Mouse (Mus musculus): ENCODE measurements around the gene Galp.
"Not testable (repeated sequence)": the region's sequence is repeated elsewhere in the genome, so short reads cannot be mapped to it uniquely, and the experiment has no call there.

The Galp gene

GRCm38 (mm10) chr7:6257386-6257785 is 60.5 kb downstream of the Galp start:
- no peak for DNase-seq (ENCODE audit: low spot score)

- no peak for DNase-seq (ENCODE audit: low spot score)
Observed at GRCm38 (mm10) chr7:6258232-6259220, 61.6 kb downstream of the Galp start.

GRCm38 (mm10) chr7:6260004-6260403 is 63.1 kb downstream of the Galp start:
- DNase-seq (ENCODE audit: low spot score): not testable (repeated sequence)

GRCm38 (mm10) chr7:6262120-6262519 is 65.2 kb downstream of the Galp start:
- no peak for DNase-seq (ENCODE audit: low spot score)

GRCm38 (mm10) chr7:6262984-6263383 is 66.1 kb downstream of the Galp start:
- DNase-seq (ENCODE audit: low spot score): no peak

GRCm38 (mm10) chr7:6265695-6266094 is 68.8 kb downstream of the Galp start:
- no peak for DNase-seq (ENCODE audit: low spot score)
